Mouse (Mus musculus) embryo, embryonic 10 days (tissue): Measurements from ENCODE around the gene Eif4g3.
A peak's percentile ranks its signal among the peaks of the same experiment; 100 is the strongest.
"Not testable (repeated sequence)": the region's sequence is repeated elsewhere in the genome, so short reads cannot be mapped to it uniquely, and the experiment has no call there.

ENCODE experiments used
- DNase-seq: peaks from one replicate; pipeline ENCODE4 v3.0.0-alpha.2; 2015; ENCODE audit warnings: low spot score

Gene Eif4g3

GRCm38 (mm10) chr4:138023403-138024100 is 30.7 kb downstream of the Eif4g3 start:
- DNase-seq, result no peak

- DNase-seq, result no peak
Observed at GRCm38 (mm10) chr4:138029168-138029567, 36.3 kb downstream of the Eif4g3 start.

DNA sequence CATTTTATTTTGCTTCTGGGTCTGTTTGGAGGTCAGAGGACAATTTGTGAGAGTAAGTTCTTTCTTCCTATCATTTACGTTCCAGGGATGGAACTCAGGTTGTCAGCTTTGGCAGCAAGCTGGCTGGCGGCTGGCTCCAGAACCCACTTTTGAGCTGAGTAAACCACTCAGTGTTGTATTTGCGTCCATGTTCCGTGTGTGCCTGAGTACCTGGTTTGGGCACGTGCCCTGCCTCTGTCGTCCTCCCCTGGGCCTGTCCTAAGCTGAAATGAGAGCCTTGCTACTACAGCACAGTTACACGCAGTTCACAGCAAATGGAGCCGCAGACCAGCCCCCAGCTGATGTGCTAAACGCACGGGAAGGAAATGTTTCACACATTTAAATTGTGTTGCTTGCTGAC is 39.0 kb downstream of the Eif4g3 start:
- no peak for DNase-seq

GRCm38 (mm10) chr4:138033871-138034270 is 41.0 kb downstream of the Eif4g3 start:
- DNase-seq, result no peak

DNA sequence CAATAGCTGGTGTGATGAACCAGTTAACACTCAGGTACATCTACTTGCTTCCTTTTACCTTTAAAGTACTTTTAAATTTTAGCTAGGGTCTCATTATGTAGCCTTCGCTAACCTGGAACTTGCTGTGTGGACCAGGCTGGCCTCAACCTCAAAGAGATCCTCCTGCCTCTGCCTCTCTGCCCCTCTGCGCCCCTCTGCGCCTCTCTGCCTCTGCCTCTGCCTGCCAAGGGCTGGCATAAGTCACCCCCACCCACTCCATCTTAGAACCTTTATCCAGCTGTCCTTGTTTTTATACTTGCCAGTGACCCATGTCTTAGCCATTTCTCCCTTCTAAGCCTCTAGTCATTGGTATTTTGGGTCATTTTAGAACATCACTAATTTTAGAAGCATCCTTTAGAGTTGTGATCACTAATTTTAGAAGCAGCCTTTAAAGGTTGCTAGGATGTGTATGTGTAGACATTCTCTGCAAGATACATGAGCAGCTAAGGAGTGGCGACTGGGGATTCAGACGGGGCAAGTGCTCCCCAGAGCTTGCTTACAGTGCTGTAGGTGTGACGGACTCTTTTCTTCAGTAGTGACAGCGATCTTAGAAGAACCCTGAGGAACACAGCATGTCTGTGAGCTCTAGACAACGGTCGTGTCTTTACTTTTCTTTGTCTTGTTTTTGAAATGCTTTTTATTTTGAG is 42.8 kb downstream of the Eif4g3 start:
- DNase-seq, result no peak

- DNase-seq, result no peak
Observed at GRCm38 (mm10) chr4:138037110-138037509, 44.3 kb downstream of the Eif4g3 start.

DNA sequence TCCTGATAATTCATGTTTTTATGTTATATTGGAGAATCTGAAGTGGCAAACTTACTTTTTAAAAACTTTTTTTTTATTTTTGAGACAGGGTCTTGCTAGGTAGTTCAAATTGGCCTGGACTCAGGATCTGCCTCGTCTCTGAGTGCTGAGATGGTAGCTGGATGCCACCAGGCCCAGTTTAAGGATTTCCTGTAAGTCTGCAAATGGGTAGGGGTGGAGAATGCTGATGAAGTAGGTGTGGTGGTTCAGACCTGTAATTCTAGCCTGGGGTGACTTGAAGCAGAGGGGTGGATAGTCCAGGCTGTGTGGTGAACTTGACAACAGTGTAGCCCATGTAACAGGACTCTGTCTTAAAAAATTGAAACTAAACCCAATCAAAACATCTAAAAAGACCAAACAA is 45.1 kb downstream of the Eif4g3 start:
- DNase-seq, result no peak

GRCm38 (mm10) chr4:138038365-138039274 is 45.8 kb downstream of the Eif4g3 start:
- DNase-seq, result peak; percentile 36

GRCm38 (mm10) chr4:138039275-138039651 is 46.4 kb downstream of the Eif4g3 start:
- DNase-seq, result no peak

DNA sequence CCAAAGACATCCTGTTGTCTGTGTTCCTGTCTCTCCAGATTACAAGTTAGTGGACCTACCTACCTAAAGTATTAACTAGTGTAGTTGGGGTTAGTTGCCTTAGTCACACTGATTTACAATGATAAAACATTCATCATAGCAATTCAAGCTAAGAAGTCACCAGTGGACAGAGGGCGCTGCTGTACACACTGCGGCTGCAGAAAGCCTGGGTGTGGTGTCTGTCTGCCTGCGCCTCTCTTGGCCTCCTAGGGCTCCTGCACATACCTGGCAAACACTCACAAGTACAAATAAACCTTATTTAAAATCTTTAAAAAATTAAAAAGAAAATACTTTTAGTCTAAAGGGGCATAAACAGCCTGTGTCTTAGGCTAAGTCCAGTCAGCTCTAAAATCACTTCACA is 47.8 kb downstream of the Eif4g3 start:
- DNase-seq, result no peak

DNA sequence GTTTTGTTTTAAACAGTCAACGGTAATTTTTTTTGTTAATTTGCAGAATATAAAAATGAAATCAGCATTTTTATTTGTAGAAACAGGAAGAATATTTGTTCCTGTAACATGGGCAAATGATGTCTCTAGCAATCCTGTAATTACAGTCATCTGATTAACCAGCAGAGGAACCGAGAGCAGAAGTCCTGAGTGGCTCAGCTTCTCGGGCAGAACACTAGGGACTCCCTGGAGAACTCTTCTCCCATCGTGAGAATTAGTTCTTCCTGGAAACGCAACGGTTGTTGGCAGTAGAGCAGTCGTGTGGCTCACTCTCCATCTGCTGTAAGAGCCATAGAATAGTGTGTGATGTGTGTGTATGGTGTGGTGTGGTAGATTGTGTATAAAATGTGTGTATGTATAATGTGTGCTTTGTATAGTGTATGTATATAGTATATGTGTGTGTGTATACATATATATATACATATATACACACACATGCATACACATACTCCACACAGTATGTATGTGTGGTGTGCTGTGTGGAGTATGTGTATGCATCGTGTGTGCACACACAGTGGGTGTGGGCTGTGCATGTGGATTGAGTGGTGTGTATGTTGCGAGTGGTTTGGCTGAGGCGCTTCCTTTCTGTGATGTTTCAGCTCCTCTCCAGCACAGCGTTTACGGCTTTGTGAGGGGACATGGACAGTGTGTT is 48.9 kb downstream of the Eif4g3 start:
- no peak for DNase-seq

- DNase-seq, result no peak
Observed at GRCm38 (mm10) chr4:138042257-138042589, 49.4 kb downstream of the Eif4g3 start.

- no peak for DNase-seq
Observed at GRCm38 (mm10) chr4:138042625-138043024, 49.8 kb downstream of the Eif4g3 start.

GRCm38 (mm10) chr4:138044841-138045500 is 52.1 kb downstream of the Eif4g3 start:
- no peak for DNase-seq

DNA sequence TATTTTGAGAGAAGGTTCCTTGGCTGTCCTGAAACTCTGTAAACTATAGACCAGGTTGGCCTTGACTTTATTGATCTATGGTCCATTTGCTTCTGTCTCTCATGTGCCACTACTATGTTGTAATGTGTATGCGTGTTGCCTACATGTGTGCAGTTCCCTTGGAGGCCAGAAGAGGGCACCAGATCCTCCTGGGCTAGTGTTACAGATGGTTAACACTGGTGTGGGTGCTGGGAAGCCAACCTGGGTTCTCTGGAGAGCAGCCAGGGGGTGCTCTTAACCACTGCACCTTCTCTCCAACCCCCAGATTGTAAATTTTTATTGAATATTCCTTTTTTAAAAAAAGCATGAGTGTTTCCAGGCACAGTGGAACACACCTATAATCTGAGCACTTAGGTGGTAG is 53.0 kb downstream of the Eif4g3 start:
- no peak for DNase-seq

GRCm38 (mm10) chr4:138046371-138046770 is 53.5 kb downstream of the Eif4g3 start:
- DNase-seq, result no peak

GRCm38 (mm10) chr4:138049547-138049946 is 56.7 kb downstream of the Eif4g3 start:
- DNase-seq, result no peak

DNA sequence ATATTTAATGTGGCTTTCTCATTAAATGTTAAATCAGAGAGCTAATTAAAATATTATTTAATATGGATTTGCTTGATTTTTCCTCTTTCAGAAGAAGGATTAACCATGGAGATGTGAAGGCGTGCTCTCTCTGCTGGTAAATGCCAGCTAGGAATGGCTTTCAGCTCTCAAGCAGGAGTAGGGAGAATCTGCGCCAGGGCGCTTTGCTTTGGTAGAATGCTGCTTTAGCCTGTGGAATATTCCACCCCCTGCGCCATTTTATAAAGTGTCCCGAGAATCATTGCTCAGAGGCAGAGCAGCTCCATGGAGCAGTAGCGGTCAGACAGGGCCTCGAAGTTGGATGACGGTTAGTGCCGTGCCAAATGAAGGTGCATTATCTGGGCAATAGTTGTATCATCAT is 58.7 kb downstream of the Eif4g3 start:
- no peak for DNase-seq

GRCm38 (mm10) chr4:138056658-138057057 is 63.8 kb downstream of the Eif4g3 start:
- DNase-seq, result no peak

- DNase-seq, result not testable (repeated sequence)
Observed at GRCm38 (mm10) chr4:138057196-138057754, 64.5 kb downstream of the Eif4g3 start.

DNA sequence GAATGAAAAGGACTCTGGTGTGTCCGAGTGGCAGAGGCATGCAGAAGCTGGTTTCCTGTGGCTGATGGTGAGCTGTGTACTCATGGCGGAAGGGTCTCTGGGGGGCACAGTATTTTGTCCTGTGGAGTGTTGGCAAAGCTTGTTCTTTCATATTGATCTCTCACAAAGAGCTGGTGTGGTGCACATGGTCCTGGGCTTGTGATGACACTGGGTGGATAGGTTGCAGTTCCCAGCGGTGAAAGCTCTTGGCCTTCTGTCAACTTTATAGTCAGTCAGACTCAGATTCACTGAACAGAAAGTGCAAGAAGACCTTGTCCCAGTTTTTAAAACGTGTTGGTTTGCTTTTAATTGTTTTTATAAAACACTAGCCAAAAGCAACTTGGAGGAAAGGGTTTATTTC is 68.3 kb downstream of the Eif4g3 start:
- DNase-seq, result no peak
